Mouse (Mus musculus): ENCODE measurements around the gene Pabpc4. TPM values are rescaled to one million over a fixed set of nuclear protein-coding genes. Genes with fewer than 3 reads are reported as not detected.
A peak's percentile ranks its signal among the peaks of the same experiment; 100 is the strongest.

The Pabpc4 gene
- polyA plus RNA-seq, 1 experiment, result 175 TPM

- Histone ChIP-seq H3K79me3 (ENCODE audit: low read depth) (no peaks in the 10 kb centered on the region), H3ac (ENCODE audit: control insufficient read depth, insufficient read length, low read depth) (peak overlapping the region; percentile 13), H3K27me3 (ENCODE audit: control insufficient read depth, insufficient read depth, insufficient read length) (no peaks in the 10 kb centered on the region), H3K79me2 (ENCODE audit: control insufficient read depth, insufficient read depth) (no peaks in the 10 kb centered on the region), H3K36me3 (ENCODE audit: control insufficient read depth, insufficient read depth) (no peaks in the 10 kb centered on the region), H3K4me3 (ENCODE audit: insufficient read depth, poor library complexity, severe bottlenecking) (no peak overlapping the region)
- TF ChIP-seq MAX (IDR thresholded peaks at IDR 0.05) (no peak), FOSL1 (IDR thresholded peaks at IDR 0.05; ENCODE audit: insufficient read depth, low read length, poor library complexity, severe bottlenecking) (no peak)
These were observed 22.6 kb upstream of the Pabpc4 start for GRCm38 (mm10) chr4:123239361-123240203.

- Histone ChIP-seq H3ac (ENCODE audit: control insufficient read depth, insufficient read length, low read depth) (no peak overlapping the region), H3K4me3 (ENCODE audit: insufficient read depth, poor library complexity, severe bottlenecking) (no peak overlapping the region), H3K36me3 (ENCODE audit: control insufficient read depth, insufficient read depth) (no peaks in the 10 kb centered on the region), H3K79me2 (ENCODE audit: control insufficient read depth, insufficient read depth) (no peaks in the 10 kb centered on the region), H3K79me3 (ENCODE audit: low read depth) (no peaks in the 10 kb centered on the region), H3K27me3 (ENCODE audit: control insufficient read depth, insufficient read depth, insufficient read length) (no peaks in the 10 kb centered on the region)
- no peak for TF ChIP-seq FOSL1 (IDR thresholded peaks at IDR 0.05; ENCODE audit: insufficient read depth, low read length, poor library complexity, severe bottlenecking)
These were observed 15.9 kb upstream of the Pabpc4 start for GRCm38 (mm10) chr4:123246221-123246620.

GRCm38 (mm10) chr4:123246651-123247050 lies 15.5 kb upstream of the Pabpc4 start:
- Histone ChIP-seq H3K79me3 (ENCODE audit: low read depth) (no peaks in the 10 kb centered on the region), H3K36me3 (ENCODE audit: control insufficient read depth, insufficient read depth) (no peaks in the 10 kb centered on the region)

GRCm38 (mm10) chr4:123247147-123247880 lies 14.8 kb upstream of the Pabpc4 start:
- Histone ChIP-seq H3K79me2 (ENCODE audit: control insufficient read depth, insufficient read depth) (no peaks in the 10 kb centered on the region), H3K4me3 (ENCODE audit: insufficient read depth, poor library complexity, severe bottlenecking) (no peak overlapping the region), H3ac (ENCODE audit: control insufficient read depth, insufficient read length, low read depth) (no peak overlapping the region), H3K27me3 (ENCODE audit: control insufficient read depth, insufficient read depth, insufficient read length) (no peaks in the 10 kb centered on the region), H3K36me3 (ENCODE audit: control insufficient read depth, insufficient read depth) (no peaks in the 10 kb centered on the region), H3K79me3 (ENCODE audit: low read depth) (no peaks in the 10 kb centered on the region)
- TF ChIP-seq MAX (IDR thresholded peaks at IDR 0.05), result no peak
- no peak for TF ChIP-seq USF1 (IDR thresholded peaks at IDR 0.05; ENCODE audit: low read depth)
- TF ChIP-seq MYOD1 (IDR thresholded peaks at IDR 0.05; ENCODE audit: control insufficient read depth, insufficient read length, low read depth), result no peak

More at GRCm38 (mm10) chr4:123246651-123247050, 15.5 kb upstream of the Pabpc4 start:
- no peaks in the 10 kb centered on the region for H3K27me3 ChIP-seq (ENCODE audit: control insufficient read depth, insufficient read depth, insufficient read length)
- no peaks in the 10 kb centered on the region for H3K79me2 ChIP-seq (ENCODE audit: control insufficient read depth, insufficient read depth)
- no peak overlapping the region for H3K4me3 ChIP-seq (ENCODE audit: insufficient read depth, poor library complexity, severe bottlenecking)
- no peak for TF ChIP-seq USF1 (IDR thresholded peaks at IDR 0.05; ENCODE audit: low read depth)
- TF ChIP-seq CTCF (IDR thresholded peaks at IDR 0.05; ENCODE audit: control insufficient read depth, insufficient read depth, insufficient read length), result no peak
- TF ChIP-seq MAX (IDR thresholded peaks at IDR 0.05), result no peak
- TF ChIP-seq MYOG (IDR thresholded peaks at IDR 0.05; ENCODE audit: control insufficient read depth, extremely low read depth, insufficient read length), result no peak
- no peak for TF ChIP-seq FOSL1 (IDR thresholded peaks at IDR 0.05; ENCODE audit: insufficient read depth, low read length, poor library complexity, severe bottlenecking)
- no peak for TF ChIP-seq CEBPB (IDR thresholded peaks at IDR 0.05; ENCODE audit: low read depth)
- TF ChIP-seq MYOD1 (IDR thresholded peaks at IDR 0.05; ENCODE audit: control insufficient read depth, insufficient read length, low read depth), result no peak
- no peak overlapping the region for H3ac ChIP-seq (ENCODE audit: control insufficient read depth, insufficient read length, low read depth)

- TF ChIP-seq USF1 (IDR thresholded peaks at IDR 0.05; ENCODE audit: low read depth) (no peak), CEBPB (IDR thresholded peaks at IDR 0.05; ENCODE audit: low read depth) (no peak), CTCF (IDR thresholded peaks at IDR 0.05; ENCODE audit: control insufficient read depth, insufficient read depth, insufficient read length) (no peak), MAX (IDR thresholded peaks at IDR 0.05) (no peak), FOSL1 (IDR thresholded peaks at IDR 0.05; ENCODE audit: insufficient read depth, low read length, poor library complexity, severe bottlenecking) (no peak), MYOD1 (IDR thresholded peaks at IDR 0.05; ENCODE audit: control insufficient read depth, insufficient read length, low read depth) (no peak), MYOG (IDR thresholded peaks at IDR 0.05; ENCODE audit: control insufficient read depth, extremely low read depth, insufficient read length) (no peak)
- Histone ChIP-seq H3K79me3 (ENCODE audit: low read depth) (no peaks in the 10 kb centered on the region), H3K4me3 (ENCODE audit: insufficient read depth, poor library complexity, severe bottlenecking) (no peak overlapping the region), H3K79me2 (ENCODE audit: control insufficient read depth, insufficient read depth) (no peaks in the 10 kb centered on the region), H3K36me3 (ENCODE audit: control insufficient read depth, insufficient read depth) (no peaks in the 10 kb centered on the region), H3ac (ENCODE audit: control insufficient read depth, insufficient read length, low read depth) (no peak overlapping the region), H3K27me3 (ENCODE audit: control insufficient read depth, insufficient read depth, insufficient read length) (no peaks in the 10 kb centered on the region)
These were observed 13.1 kb upstream of the Pabpc4 start for GRCm38 (mm10) chr4:123248971-123249567.

- TF ChIP-seq USF1 (IDR thresholded peaks at IDR 0.05; ENCODE audit: low read depth) (no peak), MAX (IDR thresholded peaks at IDR 0.05) (no peak), CTCF (IDR thresholded peaks at IDR 0.05; ENCODE audit: control insufficient read depth, insufficient read depth, insufficient read length) (no peak), MYOD1 (IDR thresholded peaks at IDR 0.05; ENCODE audit: control insufficient read depth, insufficient read length, low read depth) (no peak), FOSL1 (IDR thresholded peaks at IDR 0.05; ENCODE audit: insufficient read depth, low read length, poor library complexity, severe bottlenecking) (no peak), MYOG (IDR thresholded peaks at IDR 0.05; ENCODE audit: control insufficient read depth, extremely low read depth, insufficient read length) (no peak), CEBPB (IDR thresholded peaks at IDR 0.05; ENCODE audit: low read depth) (no peak)
- no peak overlapping the region for H3K4me3 ChIP-seq (ENCODE audit: insufficient read depth, poor library complexity, severe bottlenecking)
These were observed 9.9 kb upstream of the Pabpc4 start for GRCm38 (mm10) chr4:123252214-123252613.

More at GRCm38 (mm10) chr4:123252214-123252613, 9.9 kb upstream of the Pabpc4 start:
- Histone ChIP-seq H3K79me3 (ENCODE audit: low read depth) (no peaks in the 10 kb centered on the region), H3K79me2 (ENCODE audit: control insufficient read depth, insufficient read depth) (no peaks in the 10 kb centered on the region), H3K36me3 (ENCODE audit: control insufficient read depth, insufficient read depth) (no peaks in the 10 kb centered on the region), H3K27me3 (ENCODE audit: control insufficient read depth, insufficient read depth, insufficient read length) (peaks cover 5% of the 10 kb centered on the region), H3ac (ENCODE audit: control insufficient read depth, insufficient read length, low read depth) (no peak overlapping the region)

Data from C2C12 (cell line).